Mouse (Mus musculus) erythroblast, embryonic 14.5 days (primary cell): ENCODE measurements at regions not wholly inside any gene's neighbourhood (a gene's known extent, or its start where the extent isn't known, plus 50 kb on each side); places are given as distances from the start of the nearest gene placed in this dataset.

ENCODE experiments used
- GATA1 ChIP-seq: IDR thresholded peaks from 2 replicates; pipeline ENCODE4 v1.6.1; 2012; ENCODE audit warnings: low read length, inconsistent platforms, mixed read lengths
- TAL1 ChIP-seq: IDR thresholded peaks from 3 replicates; pipeline ENCODE4 v1.6.1; 2012; ENCODE audit warnings: low read length, inconsistent platforms, mixed read lengths

- TF ChIP-seq TAL1 (no peak), GATA1 (no peak)
These were observed 522.6 kb upstream of the Tbl1xr1 start for GRCm38 (mm10) chr3:21553859-21554258.
